Mouse (Mus musculus) brain, embryonic 14.5 days (tissue): ENCODE data around the gene Cdc42ep5.

Experiments
- CTCF ChIP-seq: fragments of 200-500 bp; IDR thresholded peaks from 2 replicates; pipeline ENCODE4 v1.5.1; 2012; ENCODE audit warnings: inconsistent platforms, mild to moderate bottlenecking, moderate library complexity, borderline replicate concordance; ENCODE audit not compliant: insufficient read depth, insufficient read length; ENCODE audit errors: extremely low read depth
- POLR2A ChIP-seq: fragments of 200-500 bp; IDR thresholded peaks from 2 replicates; pipeline ENCODE4 v1.6.1; 2012; ENCODE audit warnings: mild to moderate bottlenecking, inconsistent platforms, borderline replicate concordance; ENCODE audit not compliant: poor library complexity, insufficient read depth, insufficient read length, severe bottlenecking; ENCODE audit errors: extremely low read depth

DNA sequence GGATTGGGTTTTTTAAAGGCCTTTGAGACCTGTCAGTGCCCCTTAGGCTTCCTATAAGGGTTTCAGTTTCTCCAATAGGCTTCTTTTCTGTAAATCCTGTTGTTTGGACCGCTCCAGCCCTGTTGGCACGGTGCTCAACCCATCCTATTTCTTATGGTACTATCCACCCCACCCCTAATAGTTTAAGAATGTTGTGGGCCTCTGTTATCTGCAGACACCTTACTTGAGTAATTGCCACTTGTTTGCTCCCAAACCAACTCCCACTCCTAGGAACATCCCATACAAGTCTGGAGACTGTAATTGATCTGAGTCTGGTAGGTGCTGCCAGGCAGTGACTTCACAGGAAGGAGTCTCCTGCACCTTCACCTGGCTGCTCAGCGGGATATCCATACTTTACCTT, 26.9 kb downstream of the Cdc42ep5 start:
- TF ChIP-seq CTCF (no peak), POLR2A (no peak)
